Mouse (Mus musculus): ENCODE measurements around the gene Ttc7b. TPM values are rescaled to one million over a fixed set of nuclear protein-coding genes. Genes with fewer than 3 reads are reported as not detected.

Gene Ttc7b
- polyA plus RNA-seq, 1 experiment, result not detected

GRCm38 (mm10) chr12:100542076-100542475, 21.4 kb upstream of the Ttc7b start:
- Histone ChIP-seq H3K27ac (ENCODE audit: insufficient read depth, low read depth, low read length) (no peak overlapping the region), H3K4me1 (ENCODE audit: control insufficient read depth, insufficient read depth, low read length) (no peaks in the 10 kb centered on the region; the same call in 1 of the 2 replicates), H3K4me3 (ENCODE audit: insufficient read depth, low read depth, low read length) (no peak overlapping the region)
- 57% methylated on average over 3 of the region's 3 CpGs for WGBS
- no peak for TF ChIP-seq POLR2A (IDR thresholded peaks at IDR 0.05; ENCODE audit: insufficient read depth, low read depth, low read length)
- TF ChIP-seq CTCF (IDR thresholded peaks at IDR 0.05; ENCODE audit: insufficient read depth, low read depth, low read length), result no peak

GRCm38 (mm10) chr12:100539158-100539714, 18.6 kb upstream of the Ttc7b start:
- no peak overlapping the region for H3K4me3 ChIP-seq (ENCODE audit: insufficient read depth, low read depth, low read length)
- no peak for TF ChIP-seq CTCF (IDR thresholded peaks at IDR 0.05; ENCODE audit: insufficient read depth, low read depth, low read length)
- TF ChIP-seq POLR2A (IDR thresholded peaks at IDR 0.05; ENCODE audit: insufficient read depth, low read depth, low read length), result no peak
- WGBS, result 74% methylated on average over 9 of the region's 9 CpGs
- H3K27ac ChIP-seq (ENCODE audit: insufficient read depth, low read depth, low read length), result no peak overlapping the region
- H3K4me1 ChIP-seq (ENCODE audit: control insufficient read depth, insufficient read depth, low read length), result peaks cover 4% of the 10 kb centered on the region

- H3K4me3 ChIP-seq (ENCODE audit: insufficient read depth, low read depth, low read length), result no peak overlapping the region
- H3K4me1 ChIP-seq (ENCODE audit: control insufficient read depth, insufficient read depth, low read length), result peaks cover 4% of the 10 kb centered on the region
- TF ChIP-seq POLR2A (IDR thresholded peaks at IDR 0.05; ENCODE audit: insufficient read depth, low read depth, low read length) (no peak), CTCF (IDR thresholded peaks at IDR 0.05; ENCODE audit: insufficient read depth, low read depth, low read length) (no peak)
- 56% methylated on average over 7 of the region's 7 CpGs for WGBS
- no peak overlapping the region for H3K27ac ChIP-seq (ENCODE audit: insufficient read depth, low read depth, low read length)
Observed at GRCm38 (mm10) chr12:100538445-100539157, 18.0 kb upstream of the Ttc7b start.

GRCm38 (mm10) chr12:100537091-100537490, 16.5 kb upstream of the Ttc7b start:
- Histone ChIP-seq H3K27ac (ENCODE audit: insufficient read depth, low read depth, low read length) (no peak overlapping the region), H3K4me1 (ENCODE audit: control insufficient read depth, insufficient read depth, low read length) (peaks cover 4% of the 10 kb centered on the region), H3K4me3 (ENCODE audit: insufficient read depth, low read depth, low read length) (no peak overlapping the region)
- TF ChIP-seq POLR2A (IDR thresholded peaks at IDR 0.05; ENCODE audit: insufficient read depth, low read depth, low read length) (no peak), CTCF (IDR thresholded peaks at IDR 0.05; ENCODE audit: insufficient read depth, low read depth, low read length) (no peak)
- WGBS, result 92% methylated on average over 11 of the region's 11 CpGs

- Histone ChIP-seq H3K4me1 (ENCODE audit: control insufficient read depth, insufficient read depth, low read length) (peaks cover 4% of the 10 kb centered on the region), H3K4me3 (ENCODE audit: insufficient read depth, low read depth, low read length) (no peak overlapping the region), H3K27ac (ENCODE audit: insufficient read depth, low read depth, low read length) (no peak overlapping the region)
- WGBS, result 67% methylated on average over 12 of the region's 12 CpGs
- TF ChIP-seq CTCF (IDR thresholded peaks at IDR 0.05; ENCODE audit: insufficient read depth, low read depth, low read length) (no peak), POLR2A (IDR thresholded peaks at IDR 0.05; ENCODE audit: insufficient read depth, low read depth, low read length) (no peak)
Observed at GRCm38 (mm10) chr12:100535028-100535427, 14.4 kb upstream of the Ttc7b start.

- Histone ChIP-seq H3K4me1 (ENCODE audit: control insufficient read depth, insufficient read depth, low read length) (peaks cover 10% of the 10 kb centered on the region), H3K4me3 (ENCODE audit: insufficient read depth, low read depth, low read length) (no peak overlapping the region), H3K27ac (ENCODE audit: insufficient read depth, low read depth, low read length) (no peak overlapping the region)
- 37% methylated on average over 3 of the region's 3 CpGs for WGBS
- no peak for TF ChIP-seq POLR2A (IDR thresholded peaks at IDR 0.05; ENCODE audit: insufficient read depth, low read depth, low read length)
- no peak for TF ChIP-seq CTCF (IDR thresholded peaks at IDR 0.05; ENCODE audit: insufficient read depth, low read depth, low read length)
Observed at GRCm38 (mm10) chr12:100534028-100534427, 13.4 kb upstream of the Ttc7b start.

- no peak overlapping the region for H3K27ac ChIP-seq (ENCODE audit: insufficient read depth, low read depth, low read length)
- H3K4me1 ChIP-seq (ENCODE audit: control insufficient read depth, insufficient read depth, low read length), result peaks cover 17% of the 10 kb centered on the region
- H3K4me3 ChIP-seq (ENCODE audit: insufficient read depth, low read depth, low read length), result no peak overlapping the region
- TF ChIP-seq CTCF (IDR thresholded peaks at IDR 0.05; ENCODE audit: insufficient read depth, low read depth, low read length) (no peak), POLR2A (IDR thresholded peaks at IDR 0.05; ENCODE audit: insufficient read depth, low read depth, low read length) (no peak)
- 93% methylated on average over 4 of the region's 4 CpGs for whole genome bisulfite sequencing
Observed at GRCm38 (mm10) chr12:100533209-100533608, 12.6 kb upstream of the Ttc7b start.

GRCm38 (mm10) chr12:100531740-100532139, 11.1 kb upstream of the Ttc7b start:
- no peak overlapping the region for H3K27ac ChIP-seq (ENCODE audit: insufficient read depth, low read depth, low read length)
- WGBS, result 68% methylated on average over 1 of the region's 1 CpGs
- no peak overlapping the region for H3K4me3 ChIP-seq (ENCODE audit: insufficient read depth, low read depth, low read length)
- peaks cover 24% of the 10 kb centered on the region for H3K4me1 ChIP-seq (ENCODE audit: control insufficient read depth, insufficient read depth, low read length)
- TF ChIP-seq CTCF (IDR thresholded peaks at IDR 0.05; ENCODE audit: insufficient read depth, low read depth, low read length) (no peak), POLR2A (IDR thresholded peaks at IDR 0.05; ENCODE audit: insufficient read depth, low read depth, low read length) (no peak)

GRCm38 (mm10) chr12:100530871-100531270, 10.2 kb upstream of the Ttc7b start:
- Histone ChIP-seq H3K4me3 (ENCODE audit: insufficient read depth, low read depth, low read length) (no peak overlapping the region), H3K4me1 (ENCODE audit: control insufficient read depth, insufficient read depth, low read length) (peaks cover 24% of the 10 kb centered on the region), H3K27ac (ENCODE audit: insufficient read depth, low read depth, low read length) (no peak overlapping the region)
- TF ChIP-seq POLR2A (IDR thresholded peaks at IDR 0.05; ENCODE audit: insufficient read depth, low read depth, low read length) (no peak), CTCF (IDR thresholded peaks at IDR 0.05; ENCODE audit: insufficient read depth, low read depth, low read length) (no peak)
- WGBS, result 89% methylated on average over 5 of the region's 5 CpGs
